Mouse (Mus musculus) stomach, postnatal 0 days (tissue): ENCODE measurements around the gene Fam19a2.

Experiments
- CTCF ChIP-seq: IDR thresholded peaks from 2 replicates; pipeline ENCODE4 v1.5.1; 2016; ENCODE audit warnings: antibody characterized with exemption, low read depth, mild to moderate bottlenecking, moderate library complexity
- EP300 ChIP-seq: optimal IDR thresholded peaks from 2 replicates; pipeline ENCODE3; 2016; ENCODE audit warnings: antibody characterized with exemption

DNA sequence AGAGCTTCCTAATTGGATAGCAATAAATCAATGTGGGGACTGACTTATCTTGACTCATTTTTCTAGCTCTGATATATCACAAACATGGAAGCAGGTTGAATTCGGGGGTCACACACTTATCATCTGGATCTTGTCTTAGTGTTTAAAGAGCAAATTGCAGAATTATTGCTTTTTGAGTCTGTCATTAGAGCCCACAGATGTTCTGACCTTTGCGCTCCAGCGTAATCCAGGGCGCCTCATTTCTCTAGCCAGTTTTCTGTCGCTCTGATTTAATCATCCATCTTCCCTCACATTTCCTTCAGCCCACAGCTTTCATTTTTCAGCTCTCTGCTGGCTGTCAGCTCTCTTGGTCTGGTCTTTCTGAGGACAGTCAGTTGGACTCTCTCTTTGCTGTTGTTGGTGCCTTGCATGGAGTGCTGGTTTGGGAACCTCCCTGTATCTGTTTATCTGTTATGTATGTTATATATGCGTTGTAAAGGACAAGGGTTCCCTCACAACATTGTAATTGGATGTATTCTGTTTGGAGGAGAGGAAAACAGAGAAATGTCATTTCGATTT is 154.9 kb downstream of the Fam19a2 start:
- no peak for TF ChIP-seq CTCF
- TF ChIP-seq EP300, result no peak
